18 mouse cellular contexts compared by ENCODE assay signal in the genomic region with DNA sequence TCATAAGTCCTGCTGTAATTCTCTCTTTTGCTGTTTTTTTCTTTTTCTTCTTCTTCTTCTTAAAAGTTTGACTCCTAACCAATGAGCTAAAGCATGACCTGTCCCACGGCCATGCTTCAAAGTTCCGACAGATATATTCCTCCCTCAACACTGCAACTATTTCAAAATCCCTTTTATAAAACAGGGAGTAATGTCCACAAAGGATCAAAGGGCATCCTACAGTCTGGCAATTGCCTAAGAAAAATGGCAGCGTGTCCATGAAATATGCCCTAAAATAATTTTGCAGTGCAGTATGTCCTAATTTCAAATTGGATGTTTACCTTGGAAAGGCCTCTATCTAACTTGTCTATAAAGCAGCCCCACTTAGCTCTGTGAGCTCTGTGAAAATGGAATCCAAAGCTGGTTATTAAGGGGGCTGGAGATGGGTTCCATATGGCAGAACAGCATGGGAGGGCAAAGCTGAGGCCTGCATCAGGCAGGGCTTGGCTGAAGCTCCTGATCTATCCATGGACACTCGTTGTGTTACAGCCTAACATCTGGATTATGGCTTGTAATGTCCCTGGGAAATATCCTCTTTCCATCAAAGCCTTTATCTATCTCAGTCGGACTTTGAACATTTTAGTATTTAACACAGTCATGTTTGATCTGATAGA.
DNase-seq lines count a peak whose midpoint lies in the region; ATAC-seq lines count a peak whose summit lies in the region.
"Had no signal": no experiment of that assay in that cellular context is flagged by ENCODE, and none has a peak within 500 bp of the region (broad histone marks: within the 10 kb centered on the region; RNA-seq: fewer than 3 reads in every experiment).

No protein-coding gene starts in this region.

- no peaks in the 10 kb centered on the region for H3K27me3 ChIP-seq in kidney, embryonic 16.5 days (ENCODE audit: insufficient read depth, low read length)
- no peaks in the 10 kb centered on the region for H3K27me3 ChIP-seq in lung, embryonic 16.5 days (ENCODE audit: control insufficient read depth, insufficient read depth, low read depth, low read length)
- H3K27me3 ChIP-seq in intestine, embryonic 15.5 days (replicated peaks): no peaks in the 10 kb centered on the region
- no peaks in the 10 kb centered on the region for H3K27me3 ChIP-seq in neural tube, embryonic 11.5 days (ENCODE audit: control insufficient read depth, insufficient read depth, low read length)
- H3K27me3 ChIP-seq: embryonic facial prominence, embryonic 15.5 days; forebrain, embryonic 12.5 days; heart, embryonic 12.5 days; liver, embryonic 15.5 days had no signal

- H3K36me3 ChIP-seq in kidney, embryonic 16.5 days (ENCODE audit: insufficient read depth, low read length): no peaks in the 10 kb centered on the region
- no peaks in the 10 kb centered on the region for H3K36me3 ChIP-seq in lung, embryonic 16.5 days (ENCODE audit: control insufficient read depth, insufficient read depth, low read length)
- H3K36me3 ChIP-seq in intestine, embryonic 15.5 days: no peaks in the 10 kb centered on the region
- no peaks in the 10 kb centered on the region for H3K36me3 ChIP-seq in neural tube, embryonic 11.5 days (ENCODE audit: control insufficient read depth, insufficient read depth, low read length)
- H3K36me3 ChIP-seq: embryonic facial prominence, embryonic 15.5 days; forebrain, embryonic 12.5 days; heart, embryonic 12.5 days; liver, embryonic 15.5 days; midbrain, embryonic 13.5 days had no signal

- H3K4me2 ChIP-seq in kidney, embryonic 16.5 days (replicated peaks; ENCODE audit: low read depth, low read length): no peak overlapping the region
- no peak overlapping the region for H3K4me2 ChIP-seq in lung, embryonic 16.5 days (ENCODE audit: low read depth, low read length)
- no peak overlapping the region for H3K4me2 ChIP-seq in intestine, embryonic 15.5 days (replicated peaks)
- H3K4me2 ChIP-seq in neural tube, embryonic 11.5 days (ENCODE audit: low read depth): no peak overlapping the region
- H3K4me2 ChIP-seq: embryonic facial prominence, embryonic 15.5 days; forebrain, embryonic 12.5 days; heart, embryonic 12.5 days; liver, embryonic 15.5 days; midbrain, embryonic 13.5 days had no signal

- WGBS in kidney, embryonic 16.5 days: 46% methylated on average over 5 of the region's 5 CpGs
- 39% methylated on average over 5 of the region's 5 CpGs for WGBS in lung, embryonic 16.5 days
- 41% methylated on average over 5 of the region's 5 CpGs for WGBS in intestine, embryonic 15.5 days
- 69% methylated on average over 5 of the region's 5 CpGs for WGBS in neural tube, embryonic 11.5 days

- no peak overlapping the region for H3K9ac ChIP-seq in kidney, embryonic 16.5 days (replicated peaks; ENCODE audit: low read length)
- no peak overlapping the region for H3K9ac ChIP-seq in lung, embryonic 16.5 days (ENCODE audit: low read length)
- no peak overlapping the region for H3K9ac ChIP-seq in intestine, embryonic 15.5 days
- no peak overlapping the region for H3K9ac ChIP-seq in neural tube, embryonic 11.5 days (ENCODE audit: low read length)
- H3K9ac ChIP-seq: embryonic facial prominence, embryonic 15.5 days; forebrain, embryonic 12.5 days; heart, embryonic 12.5 days; liver, embryonic 15.5 days; midbrain, embryonic 13.5 days had no signal

- peaks cover 7% of the 10 kb centered on the region for H3K4me1 ChIP-seq in kidney, embryonic 16.5 days (ENCODE audit: insufficient read depth, low read length)
- peaks cover 3% of the 10 kb centered on the region; the same call in 1 of the 2 replicates for H3K4me1 ChIP-seq in lung, embryonic 16.5 days (replicated peaks; ENCODE audit: control insufficient read depth, insufficient read depth, low read length)
- H3K4me1 ChIP-seq in intestine, embryonic 15.5 days (replicated peaks): no peaks in the 10 kb centered on the region
- H3K4me1 ChIP-seq in neural tube, embryonic 11.5 days (ENCODE audit: control insufficient read depth, insufficient read depth, low read length): no peaks in the 10 kb centered on the region
- H3K4me1 ChIP-seq: embryonic facial prominence, embryonic 15.5 days; forebrain, embryonic 12.5 days; liver, embryonic 15.5 days; midbrain, embryonic 13.5 days had no signal

- DNase-seq in kidney, adult 8-10 months: no peak
- DNase-seq in lung, postnatal 25 days (ENCODE audit: low spot score): no peak
- peak; percentile 22 for DNase-seq in neural tube, embryonic 11.5 days (ENCODE audit: low spot score)
- no peak for DNase-seq in layer of hippocampus, adult 9-11 months
- DNase-seq: cerebellum, postnatal 14 days; heart, postnatal 4 days; right cerebral cortex, postnatal 14 days; thymus, adult 2 months had no signal

- peak overlapping the region; percentile 86 for H3K27ac ChIP-seq in kidney, embryonic 16.5 days (ENCODE audit: low read length)
- H3K27ac ChIP-seq in lung, embryonic 16.5 days (ENCODE audit: low read length): peak overlapping the region; percentile 86
- no peak overlapping the region for H3K27ac ChIP-seq in intestine, embryonic 15.5 days
- no peak overlapping the region for H3K27ac ChIP-seq in neural tube, embryonic 11.5 days (ENCODE audit: low read depth, low read length)
- H3K27ac ChIP-seq: embryonic facial prominence, embryonic 15.5 days; forebrain, embryonic 12.5 days; liver, embryonic 15.5 days; midbrain, embryonic 13.5 days had no signal

- ATAC-seq in kidney, embryonic 16.5 days (ENCODE audit: low FRiP score, low TSS enrichment): peak; percentile 96
- peak; percentile 97 for ATAC-seq in lung, embryonic 16.5 days (ENCODE audit: low read depth)
- ATAC-seq in intestine, embryonic 15.5 days: peak; percentile 84
- ATAC-seq in neural tube, embryonic 11.5 days (ENCODE audit: insufficient read depth, low FRiP score, low TSS enrichment): no peak
- no peak for ATAC-seq in activated CD4-positive, CD25-positive, alpha-beta regulatory T cell, adult 4 months
- ATAC-seq: midbrain, embryonic 13.5 days had no signal

- H3K4me3 ChIP-seq in kidney, embryonic 16.5 days (ENCODE audit: low read length): no peak overlapping the region
- no peak overlapping the region for H3K4me3 ChIP-seq in lung, embryonic 16.5 days (ENCODE audit: low read length)
- H3K4me3 ChIP-seq in intestine, embryonic 15.5 days (replicated peaks): no peak overlapping the region
- H3K4me3 ChIP-seq in neural tube, embryonic 11.5 days (ENCODE audit: low read depth, low read length): no peak overlapping the region
- H3K4me3 ChIP-seq: embryonic facial prominence, embryonic 15.5 days; forebrain, embryonic 12.5 days; heart, embryonic 12.5 days; liver, embryonic 15.5 days; midbrain, embryonic 13.5 days; myocyte had no signal

- H3K9me3 ChIP-seq in kidney, embryonic 16.5 days (ENCODE audit: low read length): no peaks in the 10 kb centered on the region
- no peaks in the 10 kb centered on the region for H3K9me3 ChIP-seq in lung, embryonic 16.5 days (ENCODE audit: control insufficient read depth, low read length)
- no peaks in the 10 kb centered on the region for H3K9me3 ChIP-seq in intestine, embryonic 15.5 days
- H3K9me3 ChIP-seq in neural tube, embryonic 11.5 days (ENCODE audit: control insufficient read depth, low read length): no peaks in the 10 kb centered on the region
- H3K9me3 ChIP-seq: embryonic facial prominence, embryonic 15.5 days; forebrain, embryonic 12.5 days; heart, embryonic 12.5 days; liver, embryonic 15.5 days; midbrain, embryonic 13.5 days had no signal

Comparison
In these comparisons a context has a peak if more than half of its experiments do, and no peak if none do; other contexts are left out.
1. ATAC-seq: peak in kidney, embryonic 16.5 days (single experiment), lung, embryonic 16.5 days (single experiment) and intestine, embryonic 15.5 days (single experiment); none in neural tube, embryonic 11.5 days (single experiment) and activated CD4-positive, CD25-positive, alpha-beta regulatory T cell, adult 4 months (single experiment).
2. H3K27ac ChIP-seq: peak in kidney, embryonic 16.5 days (single experiment) and lung, embryonic 16.5 days (single experiment); none in intestine, embryonic 15.5 days (single experiment) and neural tube, embryonic 11.5 days (single experiment).